ENCODE assay signal across 19 mouse cellular contexts in genomic region chr16:78104246-78104645, GRCm38 (mm10).
"Had no signal": no experiment of that assay in that cellular context is flagged by ENCODE, and none has a peak within 500 bp of the region (broad histone marks: within the 10 kb centered on the region; RNA-seq: fewer than 3 reads in every experiment).

No protein-coding gene starts in this region.

- H3K4me1 ChIP-seq: intestine, embryonic 15.5 days; liver, embryonic 15.5 days had no signal

- H3K27ac ChIP-seq: intestine, embryonic 15.5 days; left cerebral cortex, adult 2 months; limb, embryonic 13.5 days; liver, embryonic 15.5 days; midbrain, embryonic 10.5 days; neural tube, embryonic 15.5 days; stomach, postnatal 0 days had no signal

- H3K36me3 ChIP-seq: intestine, embryonic 15.5 days; limb, embryonic 13.5 days; liver, embryonic 15.5 days; midbrain, embryonic 10.5 days; neural tube, embryonic 15.5 days had no signal

- H3K9ac ChIP-seq: intestine, embryonic 15.5 days; limb, embryonic 13.5 days; liver, embryonic 15.5 days; neural tube, embryonic 15.5 days had no signal

- DNase-seq: kidney, adult 18-20 months; kidney, postnatal 10 days; kidney, postnatal 4 days; lung, adult 2 months; lung, postnatal 4 days; midbrain, embryonic 14.5 days; right cerebral cortex, postnatal 14 days; thymus, adult 18-20 months; thymus, postnatal 14 days had no signal

- ATAC-seq: intestine, embryonic 15.5 days; lung, postnatal 0 days had no signal

- H3K9me3 ChIP-seq: intestine, embryonic 15.5 days; limb, embryonic 13.5 days; liver, embryonic 15.5 days; midbrain, embryonic 10.5 days; neural tube, embryonic 15.5 days had no signal

- H3K4me2 ChIP-seq: intestine, embryonic 15.5 days; limb, embryonic 13.5 days; liver, embryonic 11.5 days; liver, embryonic 15.5 days; neural tube, embryonic 15.5 days had no signal

- H3K27me3 ChIP-seq: intestine, embryonic 15.5 days; limb, embryonic 13.5 days; liver, embryonic 15.5 days; neural tube, embryonic 15.5 days had no signal

- H3K4me3 ChIP-seq: intestine, embryonic 15.5 days; left cerebral cortex, adult 2 months; limb, embryonic 13.5 days; liver, embryonic 15.5 days; midbrain, embryonic 10.5 days; myocyte; neural tube, embryonic 15.5 days had no signal
